Mouse (Mus musculus): ENCODE results near the gene Disp1. TPM values are rescaled to one million over a fixed set of nuclear protein-coding genes. Genes with fewer than 3 reads are reported as not detected.

Gene Disp1
- total RNA-seq, 2 experiments from 2014 or later, result 5.4 to 7.3 TPM

- DNase-seq, result no peak
- intact Hi-C loops (cut with DNase I; ENCODE audit: low total_unique reads), result loop anchor here (10.0 kb wide), 1 partner anchor 68 kb away; no protein-coding TSS in a partner anchor
Measured at GRCm38 (mm10) chr1:183212757-183213211, 8.5 kb downstream of the Disp1 start.

- no peak for DNase-seq
- intact Hi-C loops (cut with DNase I; ENCODE audit: low total_unique reads), result loop anchor here (10.0 kb wide), 1 partner anchor 65 kb away; no protein-coding TSS in a partner anchor
Measured at GRCm38 (mm10) chr1:183210115-183210514, 11.2 kb downstream of the Disp1 start.

- intact Hi-C loops (cut with DNase I; ENCODE audit: low total_unique reads), result no loop called here
- DNase-seq, result no peak
Measured at GRCm38 (mm10) chr1:183207623-183208022, 13.7 kb downstream of the Disp1 start.

GRCm38 (mm10) chr1:183207141-183207540 lies 14.2 kb downstream of the Disp1 start:
- DNase-seq, result no peak
- intact Hi-C loops (cut with DNase I; ENCODE audit: low total_unique reads), result no loop called here

- DNase-seq, result no peak
- intact Hi-C loops (cut with DNase I; ENCODE audit: low total_unique reads), result no loop called here
Measured at GRCm38 (mm10) chr1:183200926-183201325, 20.4 kb downstream of the Disp1 start.

GRCm38 (mm10) chr1:183194763-183195162 lies 26.6 kb downstream of the Disp1 start:
- DNase-seq, result no peak
- intact Hi-C loops (cut with DNase I; ENCODE audit: low total_unique reads), result no loop called here

GRCm38 (mm10) chr1:183194151-183194550 lies 27.2 kb downstream of the Disp1 start:
- intact Hi-C loops (cut with DNase I; ENCODE audit: low total_unique reads), result no loop called here
- DNase-seq, result no peak

GRCm38 (mm10) chr1:183191398-183191797 lies 29.9 kb downstream of the Disp1 start:
- DNase-seq, result no peak
- intact Hi-C loops (cut with DNase I; ENCODE audit: low total_unique reads), result no loop called here

- intact Hi-C loops (cut with DNase I; ENCODE audit: low total_unique reads), result no loop called here
- no peak for DNase-seq
Measured at GRCm38 (mm10) chr1:183190456-183190855, 30.9 kb downstream of the Disp1 start.

GRCm38 (mm10) chr1:183189014-183189662 lies 32.2 kb downstream of the Disp1 start:
- DNase-seq, result no peak
- intact Hi-C loops (cut with DNase I; ENCODE audit: low total_unique reads), result no loop called here

- intact Hi-C loops (cut with DNase I; ENCODE audit: low total_unique reads), result no loop called here
- DNase-seq, result no peak
Measured at GRCm38 (mm10) chr1:183188115-183189013, 33.0 kb downstream of the Disp1 start.

- no peak for DNase-seq
- intact Hi-C loops (cut with DNase I; ENCODE audit: low total_unique reads), result no loop called here
Measured at GRCm38 (mm10) chr1:183185560-183185959, 35.8 kb downstream of the Disp1 start.

GRCm38 (mm10) chr1:183184681-183185080 lies 36.6 kb downstream of the Disp1 start:
- intact Hi-C loops (cut with DNase I; ENCODE audit: low total_unique reads), result no loop called here
- no peak for DNase-seq

GRCm38 (mm10) chr1:183183565-183183964 lies 37.8 kb downstream of the Disp1 start:
- intact Hi-C loops (cut with DNase I; ENCODE audit: low total_unique reads), result no loop called here
- DNase-seq, result no peak

- intact Hi-C loops (cut with DNase I; ENCODE audit: low total_unique reads), result no loop called here
Measured at GRCm38 (mm10) chr1:183182641-183183414, 38.5 kb downstream of the Disp1 start.

GRCm38 (mm10) chr1:183181030-183181395 lies 40.3 kb downstream of the Disp1 start:
- no peak for DNase-seq
- intact Hi-C loops (cut with DNase I; ENCODE audit: low total_unique reads), result no loop called here

More at GRCm38 (mm10) chr1:183182641-183183414, 38.5 kb downstream of the Disp1 start:
- no peak for DNase-seq

- intact Hi-C loops (cut with DNase I; ENCODE audit: low total_unique reads), result no loop called here
- DNase-seq, result no peak
Measured at GRCm38 (mm10) chr1:183180301-183181029, 40.9 kb downstream of the Disp1 start.

- intact Hi-C loops (cut with DNase I; ENCODE audit: low total_unique reads), result no loop called here
Measured at GRCm38 (mm10) chr1:183179316-183179715, 42.0 kb downstream of the Disp1 start.

GRCm38 (mm10) chr1:183175236-183175635 lies 46.1 kb downstream of the Disp1 start:
- intact Hi-C loops (cut with DNase I; ENCODE audit: low total_unique reads), result no loop called here
- DNase-seq, result no peak

More at GRCm38 (mm10) chr1:183179316-183179715, 42.0 kb downstream of the Disp1 start:
- no peak for DNase-seq
